Mouse (Mus musculus) natural killer cell, adult 2 months (primary cell): ENCODE results near the gene Plppr5.

Source experiments
- DNase-seq, 2 experiments: peaks; one replicate each; pipeline ENCODE4 v3.0.0; 2022; ENCODE audit warnings: low spot score in 2 of 2

Plppr5 gene

DNA sequence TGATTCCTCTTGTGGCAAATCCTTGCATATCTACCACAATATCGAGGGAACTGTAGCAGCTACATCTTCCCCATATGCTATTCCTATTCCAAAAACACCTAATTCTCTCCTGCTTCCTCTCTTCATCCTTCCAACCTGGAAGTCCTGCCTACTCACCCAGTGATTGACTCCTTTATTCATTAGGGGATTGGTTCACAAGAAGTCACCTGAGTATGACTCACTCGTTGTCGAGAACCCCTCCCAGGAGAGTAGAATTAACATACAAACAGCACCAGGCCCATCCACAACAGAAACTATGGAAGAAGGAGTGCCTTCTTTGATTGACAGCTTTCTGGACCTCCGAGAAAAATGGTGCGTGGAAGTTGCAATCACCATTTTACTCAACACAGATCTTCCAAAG lies 121.7 kb downstream of the Plppr5 start:
- DNase-seq, result no peak

DNA sequence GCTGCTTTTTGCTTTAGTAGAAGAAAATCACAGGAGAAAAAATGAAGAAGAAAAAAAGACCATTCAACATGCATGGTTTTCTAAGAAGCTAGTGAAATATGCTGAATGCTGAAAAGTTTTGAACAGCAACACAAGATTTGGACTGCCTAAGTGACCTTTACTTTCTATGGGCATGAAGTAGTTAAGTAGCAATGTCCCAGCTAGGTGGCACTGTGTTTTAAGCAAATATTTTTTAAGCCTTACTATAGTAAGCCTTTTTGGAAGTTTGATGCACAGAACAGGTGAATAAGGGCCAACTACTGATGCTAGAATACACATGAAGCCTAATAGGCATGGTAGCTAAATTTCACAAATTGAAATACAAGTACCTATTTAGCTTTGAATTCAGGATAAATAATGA lies 134.2 kb downstream of the Plppr5 start:
- DNase-seq, result no peak

DNA sequence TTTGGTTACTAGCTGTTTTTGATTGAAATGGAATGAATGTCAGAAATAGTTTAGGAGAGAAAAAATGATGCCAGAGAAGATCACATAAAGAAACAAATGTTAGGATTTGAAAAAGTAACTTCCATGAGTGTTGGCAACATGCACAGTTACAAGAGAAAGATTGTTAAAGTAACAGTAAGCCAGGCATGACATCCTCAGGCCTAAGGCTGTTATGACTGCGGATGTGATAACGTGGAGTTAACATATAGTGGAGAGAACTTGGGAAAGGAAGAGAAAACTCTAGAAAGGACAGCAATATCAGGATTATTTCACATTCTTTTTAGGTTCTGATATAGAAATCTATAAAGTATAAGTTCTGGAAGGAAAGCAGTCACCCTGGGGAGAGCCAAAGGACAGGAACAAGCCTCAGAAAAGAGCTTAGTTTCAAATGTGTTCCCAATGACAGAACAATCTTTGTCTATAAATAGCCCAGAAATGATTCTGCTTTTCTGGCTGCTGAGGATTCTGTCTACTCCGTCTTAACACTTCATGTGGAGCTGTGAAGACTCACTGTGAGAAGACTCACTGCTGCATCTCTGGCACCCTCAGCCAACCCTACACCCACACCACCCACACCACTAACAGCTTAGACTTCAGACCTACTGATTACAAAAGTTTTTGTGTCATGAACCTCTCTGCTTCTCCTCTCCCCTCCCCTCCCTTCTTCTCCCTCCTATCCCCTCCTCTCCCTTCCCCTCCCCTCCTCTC lies 142.1 kb downstream of the Plppr5 start:
- DNase-seq, result no peak

DNA sequence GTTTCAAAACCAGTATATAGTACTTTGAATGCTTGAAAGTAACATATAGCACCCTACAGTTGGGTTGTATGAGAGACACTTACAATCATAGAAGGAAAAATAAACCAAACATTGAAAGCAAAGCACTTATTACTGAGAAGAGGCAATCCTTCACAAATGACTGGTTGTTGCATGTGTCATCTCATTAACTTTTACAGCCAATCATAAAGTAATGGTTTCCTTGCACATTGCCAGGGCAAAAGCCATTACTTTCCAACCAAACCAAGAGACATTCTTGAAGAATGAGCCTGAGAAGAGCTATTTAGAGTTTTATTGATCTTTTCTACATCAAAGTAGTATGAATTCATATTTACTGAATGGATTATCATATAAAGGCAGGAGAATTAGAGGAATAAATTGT lies 148.8 kb downstream of the Plppr5 start:
- DNase-seq, result no peak

DNA sequence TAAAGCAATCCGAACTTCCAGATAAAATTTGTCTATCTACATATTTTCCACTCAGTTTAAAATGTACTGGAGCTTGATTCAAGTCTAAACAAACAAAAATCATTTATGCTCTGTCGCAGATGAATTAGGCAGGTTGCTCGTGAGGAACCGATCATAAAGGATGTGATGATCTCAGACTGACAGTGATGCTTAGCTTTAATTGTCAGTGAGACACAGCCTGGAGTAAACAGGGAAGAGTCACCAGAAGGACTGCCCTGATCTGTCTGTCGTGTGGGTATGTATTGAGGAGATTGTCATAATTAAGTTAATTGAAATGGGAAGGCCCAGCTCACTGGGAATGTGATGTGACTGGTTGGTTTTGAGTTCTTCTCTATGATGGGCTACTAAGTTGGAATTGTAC lies 149.9 kb downstream of the Plppr5 start:
- DNase-seq, result no peak

DNA sequence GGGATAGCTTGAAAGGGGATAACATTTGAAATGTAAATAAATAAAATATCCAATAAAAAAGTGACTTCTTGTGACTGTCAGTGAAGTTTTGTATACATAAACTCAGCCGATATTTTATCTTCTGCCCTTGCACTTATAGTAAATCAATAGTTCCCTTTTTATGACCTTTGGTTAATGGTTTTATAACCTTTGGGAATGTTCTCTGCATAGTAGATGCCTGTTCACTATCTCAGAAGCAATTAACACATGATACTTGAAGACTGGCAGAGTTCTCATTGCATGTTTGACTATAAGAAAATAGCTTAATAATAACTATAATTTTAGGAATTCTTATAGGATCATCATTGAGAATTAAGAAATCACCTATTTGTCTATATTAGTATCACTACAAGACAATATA lies 150.9 kb downstream of the Plppr5 start:
- no peak for DNase-seq

DNA sequence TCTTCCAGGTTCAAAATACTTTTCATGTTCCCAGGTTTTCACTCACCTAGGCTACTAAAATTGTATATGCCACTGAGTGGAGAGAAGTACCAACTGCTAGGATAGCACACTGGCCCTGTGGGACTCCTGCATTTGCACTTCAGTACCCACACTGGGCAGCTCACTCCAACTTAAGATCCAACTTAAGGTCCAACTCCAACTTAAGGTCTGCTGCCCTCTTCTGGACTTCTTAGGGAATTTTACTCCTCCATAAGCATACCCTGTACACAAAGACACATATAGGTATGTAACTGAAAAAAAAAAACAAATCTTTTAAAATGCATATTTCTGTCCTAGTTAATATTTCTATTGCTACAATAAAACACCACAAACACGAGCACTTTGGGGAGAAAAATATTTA lies 153.5 kb downstream of the Plppr5 start:
- no peak for DNase-seq

DNA sequence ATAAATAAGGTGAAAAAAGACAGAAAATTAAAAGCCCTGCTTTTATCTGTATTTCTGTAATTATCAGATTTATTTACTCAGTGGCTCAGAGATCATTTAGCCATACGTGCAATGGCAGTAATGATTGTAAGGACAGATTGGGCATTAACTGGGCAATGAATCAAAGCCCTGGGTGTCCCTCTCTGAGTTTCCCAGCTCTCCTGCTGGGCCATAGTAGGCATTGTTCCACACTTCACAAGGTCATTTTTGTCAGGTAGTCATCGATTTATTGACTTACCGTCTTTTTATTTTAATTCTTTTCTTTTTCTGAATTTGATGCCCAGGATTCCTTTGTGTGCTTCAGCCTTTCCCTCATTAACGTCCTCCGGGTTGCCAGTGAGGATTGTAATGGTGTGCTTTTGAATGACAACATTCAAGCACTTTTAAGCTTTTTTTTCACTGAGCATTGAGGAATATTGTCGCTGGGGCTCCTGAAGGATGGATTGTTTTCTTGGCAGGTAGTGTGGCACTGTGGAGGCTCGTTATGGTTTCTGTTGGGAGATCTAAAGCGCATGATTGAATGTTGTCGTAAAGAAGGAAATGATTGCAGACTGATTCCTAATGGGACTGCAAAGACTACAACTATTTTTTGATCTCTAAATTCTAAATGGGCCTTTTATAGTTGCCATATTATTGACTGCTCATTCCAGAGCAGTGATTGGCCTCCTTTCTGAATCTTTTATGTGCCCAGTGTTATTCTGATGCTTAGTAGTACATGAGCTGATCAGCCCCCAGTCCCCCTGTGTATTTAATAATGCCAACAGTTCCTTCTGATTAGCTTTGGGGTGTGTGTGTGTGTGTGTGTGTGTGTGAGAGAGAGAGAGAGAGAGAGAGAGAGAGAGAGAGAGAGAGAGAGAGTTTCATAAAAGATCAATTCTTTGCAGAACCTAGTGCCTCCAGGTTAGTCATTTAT lies 154.8 kb downstream of the Plppr5 start:
- no peak for DNase-seq

DNA sequence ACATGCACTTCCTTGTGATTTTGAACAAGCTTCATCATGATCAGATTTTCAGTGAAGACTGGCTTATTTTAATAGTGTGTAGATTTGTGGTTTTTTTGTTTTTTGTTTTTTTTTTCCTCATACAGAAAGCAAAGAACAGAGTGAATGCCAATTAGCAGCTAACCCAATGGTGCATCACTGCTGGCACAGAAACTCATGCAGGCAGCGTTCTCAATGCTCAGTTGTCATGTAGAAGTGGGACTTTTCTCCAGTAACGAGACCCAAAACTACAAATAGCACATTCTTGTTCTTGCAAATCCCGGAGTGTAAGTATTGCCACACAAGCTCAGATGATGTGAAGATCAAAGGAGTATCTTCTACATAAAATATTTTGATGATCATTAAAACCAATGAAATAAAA lies 156.9 kb downstream of the Plppr5 start:
- DNase-seq, result no peak

DNA sequence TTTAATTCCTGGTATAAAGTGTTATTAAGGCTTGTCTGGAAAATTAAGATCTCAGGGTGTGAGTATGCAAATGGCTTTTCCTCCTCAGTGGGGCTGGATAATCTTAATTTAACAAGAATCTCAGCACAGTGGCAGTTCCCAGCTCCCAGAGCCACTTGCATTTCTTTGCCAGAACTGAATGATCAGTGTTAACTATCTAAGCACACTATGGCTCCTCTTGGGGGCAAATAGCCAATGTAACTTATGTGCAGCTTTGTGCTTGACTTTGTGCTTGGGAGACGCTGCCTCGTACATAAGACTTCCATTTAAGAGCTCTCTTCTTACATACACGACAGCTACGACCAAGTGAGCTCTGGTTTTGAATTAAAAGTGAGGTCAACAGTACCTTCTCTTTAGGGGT lies 158.0 kb downstream of the Plppr5 start:
- DNase-seq, result no peak
